Mouse (Mus musculus): ENCODE results near the gene Pik3c2a.

Gene Pik3c2a

DNA sequence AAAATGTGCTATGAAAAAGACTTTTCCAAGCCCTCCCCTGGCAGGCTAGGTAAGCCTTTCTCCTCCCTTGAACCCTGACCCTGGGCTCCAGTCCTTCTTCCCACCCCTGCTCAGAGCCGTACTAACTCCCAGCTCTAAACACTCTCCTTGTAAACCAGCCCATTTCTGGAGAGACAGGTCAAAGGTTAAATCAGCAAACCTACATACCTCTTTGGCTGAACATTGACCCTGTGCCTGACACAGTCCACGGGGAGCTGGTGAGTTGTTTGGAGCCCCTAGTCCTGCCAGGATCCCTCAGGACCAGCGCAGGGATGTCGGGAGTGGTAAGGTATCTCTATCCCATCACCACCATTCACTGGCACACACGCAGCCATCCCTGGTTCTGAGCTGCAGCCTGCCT is 150.9 kb downstream of the Pik3c2a start:
- DNase-seq, result peak; percentile 48 to 68

DNA sequence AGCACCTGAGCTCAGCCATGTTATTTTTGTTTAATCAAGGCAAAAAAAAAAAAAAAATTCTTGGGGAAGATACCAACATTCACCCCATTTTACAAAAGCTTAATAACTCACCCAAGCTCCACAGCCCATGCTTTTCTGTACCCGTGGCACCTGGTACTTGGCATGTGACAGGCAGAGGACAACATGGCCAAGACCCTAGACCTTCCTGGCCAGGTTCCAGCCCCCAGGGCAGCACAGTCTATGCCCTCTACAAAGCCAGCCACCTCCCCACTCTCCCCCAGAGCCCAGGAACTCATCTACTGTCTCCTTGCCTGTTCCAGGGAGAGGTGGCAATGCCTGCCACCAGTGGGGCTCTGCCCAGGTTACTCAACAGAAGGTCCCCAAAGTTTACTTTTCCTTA is 152.7 kb downstream of the Pik3c2a start:
- peak; percentile 55 to 81 for DNase-seq

DNA sequence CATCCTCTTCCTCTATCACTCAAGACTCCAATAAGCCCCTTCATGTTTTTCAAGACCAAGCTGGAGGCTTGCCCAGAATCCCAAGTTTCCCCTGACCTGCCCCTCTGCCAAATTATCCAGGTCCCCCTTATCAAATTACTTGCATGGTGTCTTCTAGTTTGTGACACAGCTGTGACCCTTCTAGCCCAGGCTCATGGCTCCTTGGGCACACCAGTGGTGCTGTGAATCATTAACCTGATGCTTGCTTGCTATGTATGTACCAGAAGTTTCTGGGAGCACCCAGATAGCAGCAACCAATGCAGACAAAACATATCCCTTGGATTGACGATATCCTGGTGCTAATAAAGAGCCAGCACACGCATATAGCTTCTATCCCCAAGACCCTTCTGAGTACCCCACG is 154.3 kb downstream of the Pik3c2a start:
- DNase-seq, result peak; percentile 61 to 77

DNA sequence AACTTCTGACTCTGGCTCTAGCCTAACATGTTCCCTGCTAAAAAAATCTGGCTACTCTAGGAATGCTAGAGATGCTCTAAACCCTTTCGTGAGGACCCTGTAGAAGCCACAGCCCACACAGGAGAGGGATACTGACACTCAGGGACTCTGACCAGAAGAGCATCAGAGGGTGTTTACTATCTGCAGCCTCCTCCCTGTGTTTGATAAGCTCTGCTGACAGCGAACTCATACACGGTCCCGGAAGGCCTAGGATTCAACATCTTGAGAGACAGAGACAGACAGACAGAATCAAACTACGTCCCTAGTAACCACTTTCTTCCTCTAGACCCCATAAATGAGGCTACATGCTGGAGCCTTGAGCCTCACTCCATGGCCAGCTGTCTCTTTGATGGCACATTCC is 155.3 kb downstream of the Pik3c2a start:
- no peak for DNase-seq

Data from kidney, postnatal 25 days (tissue).